Mouse (Mus musculus) midbrain, embryonic 16.5 days (tissue): ENCODE measurements at regions not wholly inside any gene's neighbourhood (a gene's known extent, or its start where the extent isn't known, plus 50 kb on each side); places are given as distances from the start of the nearest gene placed in this dataset.
A peak's percentile ranks its signal among the peaks of the same experiment; 100 is the strongest.

Experiments used
- ATAC-seq: fragments of 200-750 bp; cut with Nextera tagmentation; 2 replicates; pipeline ENCODE4 v1.8.0; 2017; ENCODE audit warnings: moderate TSS enrichment
- H3K27ac ChIP-seq: fragments of 300-500 bp; sonication (generic); 2 replicates; pipeline ENCODE4 v1.5.1; 2014; ENCODE audit warnings: mild to moderate bottlenecking, low read length, mixed read lengths
- H3K27me3 ChIP-seq: fragments of 300-500 bp; sonication (generic); 2 replicates; pipeline ENCODE4 v1.6.1; 2014; ENCODE audit warnings: low read depth, low read length, mixed read lengths; ENCODE audit not compliant: control insufficient read depth, insufficient read depth
- H3K36me3 ChIP-seq: fragments of 300-500 bp; sonication (generic); 2 replicates; pipeline ENCODE4 v1.6.1; 2014; ENCODE audit warnings: mild to moderate bottlenecking, low read length, moderate library complexity, mixed read lengths; ENCODE audit not compliant: control insufficient read depth, insufficient read depth
- H3K4me1 ChIP-seq: fragments of 300-500 bp; sonication (generic); 2 replicates; pipeline ENCODE4 v1.6.1; 2014; ENCODE audit warnings: mild to moderate bottlenecking, low read length, mixed read lengths; ENCODE audit not compliant: control insufficient read depth, insufficient read depth
- H3K4me2 ChIP-seq: fragments of 300-500 bp; sonication (generic); 2 replicates; pipeline ENCODE4 v1.6.1; 2014; ENCODE audit warnings: mild to moderate bottlenecking, low read length, mixed read lengths
- H3K4me3 ChIP-seq: fragments of 300-500 bp; sonication (generic); 2 replicates; pipeline ENCODE4 v1.5.1; 2014; ENCODE audit warnings: low read depth, mild to moderate bottlenecking, low read length, moderate library complexity, mixed read lengths
- H3K9ac ChIP-seq: fragments of 300-500 bp; sonication (generic); 2 replicates; pipeline ENCODE4 v1.6.1; 2014; ENCODE audit warnings: low read depth, low read length, mixed read lengths
- H3K9me3 ChIP-seq: fragments of 300-500 bp; sonication (generic); replicated peaks from 2 replicates; pipeline ENCODE4 v1.6.1; 2014; ENCODE audit warnings: mild to moderate bottlenecking, low read length, mixed read lengths; ENCODE audit not compliant: control insufficient read depth, poor library complexity, severe bottlenecking
- WGBS: fragments of 180-500 bp; shearing (Covaris S2); extraction: QIAGEN DNeasy Blood & Tissue Kit; methylation state at CpG from one replicate; pipeline ENCODE4 v1.1.7; 2014; 5-methylcytosine and 5-hydroxymethylcytosine counted together

GRCm38 (mm10) chr3:121104571-121105407 lies 66.7 kb downstream of the Rwdd3 start:
- H3K36me3 ChIP-seq: no peaks in the 10 kb centered on the region
- H3K27ac ChIP-seq: peak overlapping the region; percentile 33; the same call in 1 of the 2 replicates
- peak overlapping the region; percentile 46 for H3K4me2 ChIP-seq
- peak overlapping the region; percentile 14; the same call in 1 of the 2 replicates for H3K4me3 ChIP-seq
- no peak overlapping the region for H3K9ac ChIP-seq
- 20% methylated on average over 20 of the region's 20 CpGs for WGBS
- H3K9me3 ChIP-seq: no peaks in the 10 kb centered on the region
- H3K27me3 ChIP-seq: no peaks in the 10 kb centered on the region
- ATAC-seq: peak; percentile 96
- H3K4me1 ChIP-seq: peaks cover 15% of the 10 kb centered on the region

- H3K36me3 ChIP-seq: no peaks in the 10 kb centered on the region
- peaks cover 15% of the 10 kb centered on the region for H3K4me1 ChIP-seq
- ATAC-seq: no peak
- H3K9ac ChIP-seq: peak overlapping the region; percentile 7; the same call in 1 of the 2 replicates
- peak overlapping the region; percentile 32; the same call in 1 of the 2 replicates for H3K4me2 ChIP-seq
- no peaks in the 10 kb centered on the region for H3K9me3 ChIP-seq
- no peak overlapping the region for H3K4me3 ChIP-seq
- H3K27me3 ChIP-seq: no peaks in the 10 kb centered on the region
- 0 out of 2 replicates have a peak overlapping the region, but pooled peaks have one; percentile 22 for H3K27ac ChIP-seq
- 60% methylated on average over 11 of the region's 11 CpGs for WGBS
Observed at GRCm38 (mm10) chr3:121102871-121103270, 68.6 kb downstream of the Rwdd3 start.

- Histone ChIP-seq H3K36me3 (no peaks in the 10 kb centered on the region), H3K4me2 (no peak overlapping the region), H3K9ac (no peak overlapping the region), H3K4me3 (no peak overlapping the region), H3K27ac (no peak overlapping the region), H3K9me3 (no peaks in the 10 kb centered on the region), H3K27me3 (no peaks in the 10 kb centered on the region), H3K4me1 (peaks cover 15% of the 10 kb centered on the region)
- ATAC-seq: no peak
- 72% methylated on average over 1 of the region's 1 CpGs for WGBS
Observed at GRCm38 (mm10) chr3:121102120-121102519, 69.4 kb downstream of the Rwdd3 start.

GRCm38 (mm10) chr3:121100211-121100860 lies 71.2 kb downstream of the Rwdd3 start:
- Histone ChIP-seq H3K9ac (no peak overlapping the region), H3K4me2 (no peak overlapping the region), H3K27ac (no peak overlapping the region), H3K4me3 (no peak overlapping the region), H3K36me3 (no peaks in the 10 kb centered on the region), H3K27me3 (no peaks in the 10 kb centered on the region), H3K4me1 (peaks cover 15% of the 10 kb centered on the region), H3K9me3 (no peaks in the 10 kb centered on the region)
- WGBS: 53% methylated on average over 8 of the region's 8 CpGs
- no peak for ATAC-seq

- no peak overlapping the region for H3K4me2 ChIP-seq
- no peak overlapping the region for H3K9ac ChIP-seq
- H3K4me1 ChIP-seq: no peaks in the 10 kb centered on the region
- H3K9me3 ChIP-seq: no peaks in the 10 kb centered on the region
- no peak overlapping the region for H3K27ac ChIP-seq
- no peak overlapping the region for H3K4me3 ChIP-seq
- ATAC-seq: no peak
- no peaks in the 10 kb centered on the region for H3K27me3 ChIP-seq
- 46% methylated on average over 6 of the region's 6 CpGs for WGBS
- H3K36me3 ChIP-seq: no peaks in the 10 kb centered on the region
Observed at GRCm38 (mm10) chr3:121093509-121093908, 78.0 kb downstream of the Rwdd3 start.

GRCm38 (mm10) chr3:121088724-121089123 lies 82.8 kb downstream of the Rwdd3 start:
- no peak for ATAC-seq
- H3K27me3 ChIP-seq: no peaks in the 10 kb centered on the region
- H3K4me2 ChIP-seq: no peak overlapping the region
- WGBS: 64% methylated on average over 5 of the region's 5 CpGs
- H3K4me3 ChIP-seq: no peak overlapping the region
- no peaks in the 10 kb centered on the region for H3K36me3 ChIP-seq
- H3K9ac ChIP-seq: no peak overlapping the region
- no peak overlapping the region for H3K27ac ChIP-seq
- no peaks in the 10 kb centered on the region for H3K9me3 ChIP-seq
- no peaks in the 10 kb centered on the region for H3K4me1 ChIP-seq

GRCm38 (mm10) chr3:121068676-121069075 lies 102.8 kb downstream of the Rwdd3 start:
- Histone ChIP-seq H3K4me2 (no peak overlapping the region), H3K4me1 (no peaks in the 10 kb centered on the region), H3K9me3 (no peaks in the 10 kb centered on the region), H3K4me3 (no peak overlapping the region), H3K36me3 (no peaks in the 10 kb centered on the region), H3K27ac (no peak overlapping the region), H3K27me3 (no peaks in the 10 kb centered on the region), H3K9ac (no peak overlapping the region)
- ATAC-seq: no peak
- 86% methylated on average over 5 of the region's 5 CpGs for WGBS

- ATAC-seq: no peak
- H3K36me3 ChIP-seq: no peaks in the 10 kb centered on the region
- H3K9me3 ChIP-seq: no peaks in the 10 kb centered on the region
- no peak overlapping the region for H3K4me2 ChIP-seq
- 41% methylated on average over 9 of the region's 9 CpGs for WGBS
- no peak overlapping the region for H3K27ac ChIP-seq
- no peak overlapping the region for H3K4me3 ChIP-seq
- H3K27me3 ChIP-seq: no peaks in the 10 kb centered on the region
- H3K9ac ChIP-seq: no peak overlapping the region
- no peaks in the 10 kb centered on the region for H3K4me1 ChIP-seq
Observed at GRCm38 (mm10) chr3:121035904-121036549, 135.5 kb downstream of the Rwdd3 start.
